ENCODE assay signal across 8 mouse cellular contexts in genomic region chr10:26773541-26773940, GRCm38 (mm10). TPM values are rescaled to one million over a fixed set of nuclear protein-coding genes. Genes with fewer than 3 reads are reported as not detected.
DNase-seq lines count a peak whose midpoint lies in the region; ATAC-seq lines count a peak whose summit lies in the region.

No protein-coding gene starts in this region.

- H3K9me3 ChIP-seq in heart, embryonic 13.5 days = no peaks in the 10 kb centered on the region
- H3K9me3 ChIP-seq in forebrain, embryonic 11.5 days (ENCODE audit: control insufficient read depth, low read length) = no peaks in the 10 kb centered on the region
- H3K9me3 ChIP-seq in kidney, embryonic 14.5 days (ENCODE audit: control insufficient read depth, low read length) = no peaks in the 10 kb centered on the region
- H3K9me3 ChIP-seq in midbrain, embryonic 15.5 days = no peaks in the 10 kb centered on the region

- no peak for DNase-seq in heart, adult 9 months (ENCODE audit: low spot score in 2 of 2)
- DNase-seq in forebrain, embryonic 11.5 days (ENCODE audit: low spot score) = no peak
- DNase-seq in adipocyte (ENCODE audit: low spot score) = no peak
- no peak for DNase-seq in thymus, postnatal 25 days
- no peak for DNase-seq in left cerebral cortex, postnatal 36 days (ENCODE audit: low spot score in 2 of 2)

- 58% methylated on average over 5 of the region's 5 CpGs for WGBS in heart, embryonic 13.5 days
- 13% methylated on average over 5 of the region's 5 CpGs for WGBS in forebrain, embryonic 11.5 days
- WGBS in kidney, embryonic 14.5 days = 41% methylated on average over 5 of the region's 5 CpGs
- WGBS in midbrain, embryonic 15.5 days = 21% methylated on average over 5 of the region's 5 CpGs

- peaks cover 37% of the 10 kb centered on the region for H3K4me1 ChIP-seq in heart, embryonic 13.5 days
- H3K4me1 ChIP-seq in forebrain, embryonic 11.5 days (replicated peaks; ENCODE audit: control insufficient read depth, insufficient read depth, low read length) = peaks cover 3% of the 10 kb centered on the region; the same call in 1 of the 2 replicates
- peaks cover 6% of the 10 kb centered on the region; the same call in 1 of the 2 replicates for H3K4me1 ChIP-seq in kidney, embryonic 14.5 days (ENCODE audit: control insufficient read depth, insufficient read depth, low read length)
- H3K4me1 ChIP-seq in midbrain, embryonic 15.5 days = peaks cover 10% of the 10 kb centered on the region

- H3K27ac ChIP-seq in heart, embryonic 13.5 days (replicated peaks) = peak overlapping the region; percentile 96
- peak overlapping the region; percentile 86; the same call in 1 of the 2 replicates for H3K27ac ChIP-seq in forebrain, embryonic 11.5 days (ENCODE audit: low read depth, low read length)
- H3K27ac ChIP-seq in kidney, embryonic 14.5 days (ENCODE audit: low read depth, low read length) = peak overlapping the region; percentile 91; the same call in 1 of the 2 replicates
- peak overlapping the region; percentile 87; the same call in 1 of the 2 replicates for H3K27ac ChIP-seq in midbrain, embryonic 15.5 days

- H3K4me2 ChIP-seq in heart, embryonic 13.5 days = peak overlapping the region; percentile 78
- H3K4me2 ChIP-seq in forebrain, embryonic 11.5 days (ENCODE audit: low read depth, low read length, severe bottlenecking) = peak overlapping the region; percentile 88
- H3K4me2 ChIP-seq in kidney, embryonic 14.5 days (replicated peaks; ENCODE audit: low read depth, low read length) = peak overlapping the region; percentile 76
- H3K4me2 ChIP-seq in midbrain, embryonic 15.5 days = peak overlapping the region; percentile 94

- peak overlapping the region; percentile 83 for H3K9ac ChIP-seq in heart, embryonic 13.5 days
- peak overlapping the region; percentile 12; the same call in 1 of the 2 replicates for H3K9ac ChIP-seq in forebrain, embryonic 11.5 days (ENCODE audit: low read length)
- peak overlapping the region; percentile 50; the same call in 1 of the 2 replicates for H3K9ac ChIP-seq in kidney, embryonic 14.5 days (ENCODE audit: low read depth, low read length)
- H3K9ac ChIP-seq in midbrain, embryonic 15.5 days = peak overlapping the region; percentile 53; the same call in 1 of the 2 replicates

- peak overlapping the region; percentile 69 for H3K4me3 ChIP-seq in heart, embryonic 13.5 days
- peak overlapping the region; percentile 49; the same call in 1 of the 2 replicates for H3K4me3 ChIP-seq in forebrain, embryonic 11.5 days (ENCODE audit: low read depth, low read length)
- H3K4me3 ChIP-seq in kidney, embryonic 14.5 days (ENCODE audit: low read length) = peak overlapping the region; percentile 56
- H3K4me3 ChIP-seq in midbrain, embryonic 15.5 days = peak overlapping the region; percentile 63

- intact Hi-C loops in left cerebral cortex, postnatal 36 days (cut with DNase I) = no loop called here

- H3K27me3 ChIP-seq in heart, embryonic 13.5 days (replicated peaks) = no peaks in the 10 kb centered on the region
- H3K27me3 ChIP-seq in forebrain, embryonic 11.5 days (ENCODE audit: control insufficient read depth, insufficient read depth, low read length) = no peaks in the 10 kb centered on the region
- no peaks in the 10 kb centered on the region for H3K27me3 ChIP-seq in kidney, embryonic 14.5 days (ENCODE audit: control insufficient read depth, insufficient read depth, low read length)
- H3K27me3 ChIP-seq in midbrain, embryonic 15.5 days (replicated peaks) = no peaks in the 10 kb centered on the region

- no peaks in the 10 kb centered on the region for H3K36me3 ChIP-seq in heart, embryonic 13.5 days
- no peaks in the 10 kb centered on the region for H3K36me3 ChIP-seq in forebrain, embryonic 11.5 days (ENCODE audit: control insufficient read depth, insufficient read depth, low read length)
- H3K36me3 ChIP-seq in kidney, embryonic 14.5 days (ENCODE audit: control insufficient read depth, insufficient read depth, low read length) = no peaks in the 10 kb centered on the region
- no peaks in the 10 kb centered on the region for H3K36me3 ChIP-seq in midbrain, embryonic 15.5 days (replicated peaks)

- no peak for ATAC-seq in heart, embryonic 13.5 days (ENCODE audit: extremely low read depth, insufficient number of reproducible peaks, low FRiP score, low TSS enrichment)
- no peak for ATAC-seq in forebrain, embryonic 11.5 days (replicated peaks; ENCODE audit: low FRiP score)
- no peak for ATAC-seq in kidney, embryonic 14.5 days (ENCODE audit: low FRiP score, low TSS enrichment)
- ATAC-seq in midbrain, embryonic 15.5 days (replicated peaks) = no peak

RNA-seq across cellular contexts. Expression of gene Arhgap18, which starts 20.3 kb away (rescaled TPM):
- 34.6 and 37.3 TPM in 2 replicates for polyA plus RNA-seq in heart, embryonic 13.5 days (2015; fragmentation: Nextera tagmentation; extraction: Ambion mirVana)
- polyA plus RNA-seq in forebrain, embryonic 11.5 days (2014; fragmentation: Nextera tagmentation; extraction: Ambion mirVana) = 18.2 and 20.9 TPM in 2 replicates
- 33.1 and 44.1 TPM in 2 replicates for polyA plus RNA-seq in kidney, embryonic 14.5 days (2014; fragmentation: Nextera tagmentation; extraction: Ambion mirVana)
- 15.1 and 20.4 TPM in 2 replicates for polyA plus RNA-seq in midbrain, embryonic 15.5 days (2015; fragmentation: Nextera tagmentation; extraction: Ambion mirVana)
- total RNA-seq in left cerebral cortex, postnatal 36 days (2021) = 10 to 100 TPM in 1 of 2 experiments, 1 to 10 TPM in 1; 7.2 to 11.3 TPM

Comparison
In these comparisons a context has a peak if more than half of its experiments do, and no peak if none do; other contexts are left out.
1. H3K9ac ChIP-seq: peak in every context shown above with its lines; median percentile 83 in heart, embryonic 13.5 days; 53 in midbrain, embryonic 15.5 days; 50 in kidney, embryonic 14.5 days; 12 in forebrain, embryonic 11.5 days.